Mouse (Mus musculus) urinary bladder, postnatal 25 days (tissue): ENCODE results near the gene Ephb1.

ENCODE experiments used
- DNase-seq: peaks from one replicate; pipeline ENCODE4 v3.0.0; 2022; ENCODE audit warnings: low spot score

Gene Ephb1

DNA sequence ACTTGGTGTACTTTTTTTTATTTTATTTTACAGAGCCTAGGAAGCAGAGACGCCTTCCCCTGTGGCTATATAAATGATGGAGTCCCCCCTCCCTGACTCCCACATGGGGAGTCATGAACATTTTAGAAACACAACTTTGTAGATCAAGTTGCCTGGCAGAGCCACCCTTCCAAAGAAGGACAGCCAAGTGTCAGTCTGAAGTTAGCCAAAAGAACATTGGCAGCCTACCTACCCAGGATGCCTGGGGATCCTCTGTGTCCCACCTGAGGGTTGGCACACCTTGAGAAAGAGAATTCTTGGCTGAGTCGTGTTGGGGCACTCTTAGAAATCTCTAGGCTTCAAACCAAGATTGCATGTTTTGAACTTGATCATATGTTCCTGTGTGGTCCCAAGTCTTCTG lies 360.4 kb downstream of the Ephb1 start:
- DNase-seq = no peak

DNA sequence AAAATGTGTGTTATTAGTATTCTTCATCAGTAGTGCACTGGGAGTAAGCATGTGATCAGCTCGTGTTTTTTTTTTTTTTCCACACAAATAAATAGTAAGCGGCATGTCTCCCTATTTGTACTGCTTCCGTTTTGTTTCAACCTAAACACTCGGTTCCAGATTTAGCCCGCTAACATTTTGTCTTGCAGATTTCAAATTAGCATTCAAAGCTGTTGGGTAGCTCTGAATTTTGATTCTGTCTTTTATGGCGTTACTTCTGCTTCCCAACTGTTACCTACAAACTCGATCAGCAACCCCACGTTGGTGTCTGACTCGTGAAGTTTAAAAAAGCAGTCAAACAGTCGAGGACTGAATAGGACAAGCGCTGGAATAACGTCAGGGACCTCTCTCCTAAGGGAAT lies 363.7 kb downstream of the Ephb1 start:
- no peak for DNase-seq

DNA sequence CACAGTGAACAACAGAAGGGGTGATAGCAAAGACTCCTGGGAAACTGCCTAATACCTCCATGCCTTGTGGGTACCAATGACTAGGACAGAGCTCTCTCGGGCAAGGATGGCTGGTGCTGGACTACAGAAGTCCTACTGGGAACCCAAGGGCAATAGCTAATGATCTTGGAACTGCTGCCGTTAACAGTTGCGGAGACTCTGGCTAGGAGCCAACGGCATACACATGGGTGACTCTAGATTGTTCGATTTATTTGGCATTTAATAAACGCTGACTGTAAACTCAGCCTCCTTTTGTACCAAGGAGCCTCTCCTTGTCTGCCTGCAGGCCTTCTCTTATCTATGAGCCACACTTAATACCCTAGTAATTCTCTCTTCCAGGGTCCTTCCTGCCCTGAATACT lies 364.5 kb downstream of the Ephb1 start:
- no peak for DNase-seq

DNA sequence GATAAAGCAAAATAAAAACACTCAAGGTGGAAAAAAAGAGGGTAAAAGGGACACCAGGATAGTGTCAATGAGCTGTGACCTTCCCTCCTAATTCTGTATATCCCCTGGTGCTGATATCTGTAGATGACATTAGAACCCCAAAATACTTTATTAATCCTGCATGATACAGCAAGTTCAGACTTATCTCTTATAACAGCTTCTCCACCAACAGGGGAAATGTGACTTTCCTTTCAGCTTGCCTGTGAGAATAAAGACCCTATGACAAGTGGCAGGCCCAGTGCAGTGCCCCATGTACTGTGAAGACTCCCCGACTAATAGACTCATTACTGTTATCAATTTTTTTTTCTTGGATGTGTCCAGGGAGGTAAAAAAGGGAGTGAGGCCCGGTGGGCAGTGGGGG lies 367.6 kb downstream of the Ephb1 start:
- no peak for DNase-seq

DNA sequence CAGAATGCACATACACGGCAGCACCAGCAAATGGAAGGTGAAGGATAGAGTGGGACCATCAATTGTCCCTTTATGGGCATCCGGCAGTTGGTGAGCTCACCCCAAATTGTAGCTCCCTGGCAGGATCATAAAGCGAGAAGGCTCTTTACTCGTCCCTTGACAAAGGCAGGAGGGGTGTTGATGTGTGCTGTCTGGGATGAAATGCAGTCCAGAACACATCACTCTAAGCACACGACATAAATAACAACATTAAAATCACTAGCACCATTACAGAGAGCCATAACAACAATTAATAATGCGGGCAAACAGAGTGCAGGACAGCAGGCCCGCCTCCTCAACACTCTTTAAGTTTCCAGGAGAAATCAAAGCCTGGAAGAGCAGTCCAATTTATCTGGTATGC lies 372.1 kb downstream of the Ephb1 start:
- no peak for DNase-seq

DNA sequence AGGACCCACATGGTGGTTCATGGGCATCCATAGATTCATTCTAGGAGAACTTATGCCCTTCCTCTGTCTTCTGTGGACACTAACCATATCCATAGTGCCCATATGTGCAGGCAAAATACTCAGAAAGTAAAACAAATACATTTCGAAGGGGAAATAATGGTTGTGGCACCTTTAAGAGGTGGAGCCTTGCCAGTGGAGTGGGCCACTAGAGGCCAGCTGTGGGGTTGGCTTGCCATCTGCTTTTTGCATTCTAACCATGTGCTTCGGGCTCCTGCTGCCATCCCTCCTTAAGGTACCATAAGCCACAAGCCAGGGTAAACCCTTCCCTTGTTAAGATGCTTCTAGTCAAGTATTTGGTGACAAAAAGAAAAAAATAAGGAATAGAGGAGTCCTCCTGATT lies 373.3 kb downstream of the Ephb1 start:
- DNase-seq = no peak

DNA sequence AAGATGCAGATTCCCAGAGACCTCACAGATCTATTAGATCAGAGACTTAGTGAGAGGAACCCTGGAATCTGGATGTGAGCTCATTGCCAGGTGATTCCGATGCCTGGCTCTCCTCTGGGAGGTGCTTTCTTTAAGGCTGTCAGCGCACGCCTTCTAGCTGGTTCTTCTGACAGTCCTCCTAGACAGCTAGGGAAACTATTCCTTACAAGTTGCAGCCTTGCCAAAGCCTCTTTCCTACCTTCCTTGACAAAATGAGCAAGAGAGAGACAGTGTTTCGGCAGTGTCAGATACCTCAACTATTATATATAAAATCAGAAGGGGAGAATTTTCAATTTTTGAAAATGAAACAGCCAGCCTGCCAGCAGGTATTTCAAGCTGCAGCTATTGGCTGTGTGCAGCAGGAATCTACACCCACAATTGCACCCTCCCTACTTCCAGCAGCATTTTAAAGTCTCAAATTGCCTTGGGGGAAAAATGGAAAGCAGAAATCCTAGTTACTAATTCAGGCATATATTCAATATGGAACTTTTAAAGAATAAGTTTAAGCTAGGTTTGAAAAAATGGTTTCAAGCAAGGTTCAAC lies 377.5 kb downstream of the Ephb1 start:
- no peak for DNase-seq

DNA sequence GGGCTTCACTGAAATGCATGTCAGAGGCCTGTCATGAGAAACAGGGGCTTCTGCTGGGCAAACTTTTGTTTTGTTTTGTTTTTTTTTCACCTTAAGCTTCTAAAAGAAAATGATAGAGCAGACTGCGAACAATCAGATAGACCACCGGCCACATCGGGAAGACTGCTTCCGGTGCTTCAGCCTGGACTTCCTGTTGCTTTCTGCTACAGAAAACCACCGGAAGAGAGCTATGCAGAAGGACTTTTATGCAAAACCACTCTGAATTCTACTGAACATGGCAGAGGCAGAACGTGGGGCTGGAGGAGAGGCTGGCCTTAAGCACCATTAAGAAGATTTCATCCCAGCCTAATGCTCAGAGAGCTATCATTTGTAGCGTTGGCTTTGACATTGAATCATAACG lies 382.2 kb downstream of the Ephb1 start:
- no peak for DNase-seq

DNA sequence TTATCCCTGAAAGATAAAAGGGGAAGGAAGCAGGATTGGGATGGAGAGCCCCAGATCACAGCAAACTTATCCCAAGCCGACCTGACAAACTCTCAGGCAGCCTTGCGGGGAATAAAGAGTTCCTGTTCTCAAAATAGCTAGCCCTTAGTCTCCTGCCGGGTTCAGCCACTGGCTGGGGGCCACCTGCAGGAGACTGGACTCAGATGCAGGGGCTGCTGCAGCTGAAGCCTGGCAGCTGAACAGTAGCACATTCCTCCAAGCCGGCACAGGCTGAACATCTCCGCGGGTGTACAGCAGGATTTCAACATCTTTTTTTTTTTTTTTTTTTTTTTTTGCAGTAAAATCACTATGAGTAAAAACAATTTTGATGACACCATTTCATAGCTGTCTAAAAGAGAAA lies 382.7 kb downstream of the Ephb1 start:
- DNase-seq = no peak

DNA sequence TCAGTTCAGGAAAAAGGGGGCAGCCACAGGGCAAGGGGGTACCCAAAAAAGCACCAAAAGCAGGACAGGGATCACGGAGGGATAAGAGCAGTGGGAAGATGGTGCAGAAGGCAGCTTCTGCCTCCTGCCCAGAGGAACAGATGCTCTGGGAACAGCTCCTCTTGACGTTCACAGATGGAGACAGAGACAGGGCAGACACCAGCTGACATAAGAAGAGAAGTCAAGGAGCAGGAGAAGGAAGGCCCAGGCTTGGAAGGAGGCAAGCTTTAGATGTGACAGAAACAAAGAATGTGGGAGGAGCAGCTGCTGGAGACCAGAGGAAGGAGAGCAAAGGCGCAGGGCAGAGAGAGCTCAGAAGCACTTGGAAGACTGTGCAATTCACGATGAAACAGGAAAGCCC lies 398.3 kb downstream of the Ephb1 start:
- no peak for DNase-seq

DNA sequence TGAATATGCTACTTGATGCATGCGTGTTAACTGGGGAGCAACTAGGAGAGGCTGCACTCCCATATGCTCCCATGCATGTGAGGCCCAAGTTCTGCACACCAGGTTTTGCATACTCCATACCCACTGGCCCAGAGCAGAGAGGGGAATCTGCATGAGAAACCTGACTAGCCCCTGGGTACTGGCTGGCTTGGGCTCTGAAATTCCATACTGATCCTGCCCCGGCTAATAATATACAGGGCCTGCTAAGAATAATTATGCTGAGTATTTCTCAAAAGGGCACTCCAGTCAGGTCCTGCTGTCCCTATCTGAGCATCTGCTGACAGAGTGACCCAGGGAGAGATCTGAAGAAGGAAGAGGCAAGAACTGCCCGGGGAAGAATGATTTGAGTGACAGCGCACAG lies 400.0 kb downstream of the Ephb1 start:
- DNase-seq = no peak

DNA sequence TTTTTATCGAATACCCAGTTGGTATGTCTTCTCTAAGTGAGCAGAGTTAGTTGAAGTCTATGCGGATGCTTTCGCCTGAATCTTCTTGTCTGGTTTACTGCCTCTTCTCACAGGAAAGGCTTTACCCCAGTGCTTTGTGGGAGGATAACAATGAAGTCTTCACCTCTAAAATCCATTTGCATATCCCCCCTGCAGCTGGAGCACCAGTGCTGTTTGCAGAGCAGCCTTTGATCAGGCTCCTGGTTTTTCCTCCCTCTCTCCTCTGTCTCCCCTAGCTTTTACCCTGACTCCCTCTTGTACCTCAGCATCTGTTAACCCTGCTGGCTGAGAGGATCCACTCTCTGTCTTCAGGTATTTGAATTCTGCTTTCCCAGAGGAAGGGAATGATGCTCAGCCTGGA lies 404.4 kb downstream of the Ephb1 start:
- no peak for DNase-seq

DNA sequence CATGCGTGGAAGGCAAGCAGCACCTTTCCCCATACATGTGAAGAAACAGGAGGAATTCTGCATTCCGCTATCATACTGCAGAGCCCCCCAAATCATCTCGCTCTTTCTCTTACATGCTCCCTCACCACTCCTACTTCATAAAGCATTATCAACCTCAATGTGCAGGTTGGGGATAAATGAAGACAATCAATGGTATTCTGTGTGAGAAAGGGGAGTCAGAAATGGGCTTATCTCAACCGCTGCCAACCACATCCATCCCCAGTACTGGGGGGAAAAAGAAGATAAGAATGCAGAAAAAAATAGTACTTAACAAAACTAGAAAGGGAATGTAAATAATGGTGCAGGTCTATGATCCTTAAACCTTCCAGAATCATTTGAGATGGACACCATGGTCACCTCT lies 408.7 kb downstream of the Ephb1 start:
- no peak for DNase-seq

DNA sequence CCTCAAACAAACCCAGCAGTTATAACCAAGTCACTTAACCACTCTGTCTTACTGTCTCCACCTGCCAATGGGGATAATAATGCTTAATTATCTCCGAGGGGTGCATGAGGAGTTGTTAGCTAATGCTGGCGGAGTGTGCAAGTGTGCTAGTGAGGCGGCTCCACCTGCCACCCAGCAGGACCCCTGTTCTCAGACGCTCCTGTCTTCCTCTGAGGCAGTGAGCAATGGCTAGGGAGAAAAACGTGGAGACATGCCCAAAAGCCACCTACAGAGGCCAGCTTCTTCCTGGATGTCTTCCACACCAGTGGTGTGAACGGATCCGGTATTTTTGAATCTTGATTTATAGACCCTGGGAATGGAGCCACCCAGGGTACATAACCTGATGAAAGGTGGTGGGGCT lies 409.2 kb downstream of the Ephb1 start:
- no peak for DNase-seq

DNA sequence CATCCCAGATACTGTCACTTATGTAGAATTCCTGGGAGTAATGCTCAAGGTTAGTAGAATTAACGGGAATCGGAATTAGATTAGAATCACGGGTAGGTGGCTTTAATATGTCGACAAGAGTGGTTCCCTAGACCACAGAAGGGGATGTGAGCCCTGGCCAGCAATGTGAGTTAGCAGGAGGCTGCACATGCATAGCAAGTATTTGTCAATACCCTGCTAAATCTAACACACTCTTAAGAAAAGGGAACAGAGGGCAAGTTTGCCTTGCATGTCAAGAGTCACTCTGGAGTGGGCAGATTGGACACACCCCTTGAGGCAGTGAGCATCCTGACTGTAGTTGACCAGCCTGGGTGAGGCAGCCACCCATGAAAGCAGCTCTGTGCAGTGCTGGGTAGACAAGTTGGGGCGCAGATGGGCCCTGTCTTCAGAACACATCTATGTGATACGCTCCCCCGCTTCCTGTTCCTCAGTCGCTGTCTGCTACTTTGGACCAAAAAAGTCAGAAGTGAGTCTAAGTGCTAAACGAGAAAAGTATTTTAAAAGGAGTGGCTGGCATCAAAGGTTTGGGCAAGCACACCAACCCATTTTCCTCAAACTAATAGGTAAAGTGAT lies 412.3 kb downstream of the Ephb1 start:
- no peak for DNase-seq

DNA sequence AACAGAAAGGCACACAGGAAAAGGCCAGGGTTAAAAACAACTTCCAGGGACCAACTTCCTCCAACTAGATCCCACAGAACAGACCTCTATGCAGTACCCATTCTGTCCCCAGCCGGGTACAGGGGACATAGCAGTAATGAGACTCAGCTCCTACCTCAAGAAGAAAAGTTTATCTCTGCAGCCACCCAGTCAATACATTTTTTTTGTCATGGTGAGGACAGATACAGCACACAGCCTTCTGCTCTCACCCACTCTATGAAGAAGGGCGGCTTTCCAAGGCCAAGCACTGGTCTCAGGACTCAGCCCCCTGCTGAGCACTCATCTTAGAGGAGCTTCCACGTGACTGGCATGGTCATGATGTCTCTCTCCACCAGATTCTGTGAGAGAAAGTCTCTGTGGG lies 414.3 kb downstream of the Ephb1 start:
- no peak for DNase-seq

DNA sequence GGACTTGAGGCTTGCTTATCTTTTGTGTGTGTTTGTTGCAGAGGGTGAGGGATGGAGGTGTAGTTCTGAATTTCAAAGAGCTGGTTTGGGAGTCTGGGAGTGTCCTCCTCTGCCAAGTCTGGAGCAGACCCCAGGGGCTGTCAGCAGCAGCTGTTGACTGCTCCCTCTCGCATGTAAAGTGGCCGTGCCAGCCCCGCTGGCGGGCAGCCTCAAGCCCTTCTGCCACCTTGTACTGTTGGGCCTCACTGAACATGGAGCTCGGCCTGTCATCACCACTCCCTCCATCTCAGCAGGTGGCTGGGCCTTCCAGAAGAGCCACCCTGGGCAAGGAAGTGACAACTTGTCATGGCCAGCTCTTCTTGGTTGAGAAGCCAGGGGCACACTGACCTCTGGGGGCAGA lies 415.5 kb downstream of the Ephb1 start:
- DNase-seq = no peak

DNA sequence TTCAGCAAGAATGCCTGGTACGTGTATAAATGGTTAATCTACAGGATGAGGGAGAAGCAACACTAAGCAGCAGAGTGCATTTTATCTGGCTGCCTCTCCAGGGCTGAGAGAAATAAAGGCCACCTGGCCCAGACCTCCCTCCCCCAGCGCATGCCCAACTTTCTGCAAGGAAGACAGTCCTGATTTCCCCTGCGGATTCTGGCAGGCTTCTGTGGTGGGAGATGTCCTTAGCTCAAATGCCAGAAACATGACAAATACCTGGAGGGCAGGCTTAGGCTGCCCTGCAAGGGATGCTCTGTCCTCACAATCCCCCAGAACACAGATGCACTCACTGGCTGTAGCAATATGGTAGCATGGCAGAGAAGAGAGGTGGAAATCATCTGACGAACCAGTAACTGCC lies 416.4 kb downstream of the Ephb1 start:
- no peak for DNase-seq

DNA sequence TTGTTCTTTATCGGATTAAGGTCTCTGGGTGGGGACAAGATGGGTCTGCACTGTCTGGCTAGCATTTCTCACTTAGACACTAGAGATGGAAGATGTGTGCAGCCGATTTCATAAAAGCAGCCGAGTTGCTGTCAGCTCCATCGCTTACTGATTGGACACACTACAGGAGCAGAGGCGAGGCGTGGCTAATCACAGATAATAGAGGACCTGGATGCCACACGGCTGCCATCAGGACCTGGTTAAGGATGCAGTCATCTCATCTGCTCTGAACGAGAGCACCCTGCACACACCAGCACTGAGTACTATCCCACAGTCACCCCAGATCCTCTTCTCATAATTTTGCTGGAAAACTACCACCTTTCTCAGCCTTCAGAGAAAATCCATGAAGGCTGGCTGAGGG lies 419.6 kb downstream of the Ephb1 start:
- no peak for DNase-seq

DNA sequence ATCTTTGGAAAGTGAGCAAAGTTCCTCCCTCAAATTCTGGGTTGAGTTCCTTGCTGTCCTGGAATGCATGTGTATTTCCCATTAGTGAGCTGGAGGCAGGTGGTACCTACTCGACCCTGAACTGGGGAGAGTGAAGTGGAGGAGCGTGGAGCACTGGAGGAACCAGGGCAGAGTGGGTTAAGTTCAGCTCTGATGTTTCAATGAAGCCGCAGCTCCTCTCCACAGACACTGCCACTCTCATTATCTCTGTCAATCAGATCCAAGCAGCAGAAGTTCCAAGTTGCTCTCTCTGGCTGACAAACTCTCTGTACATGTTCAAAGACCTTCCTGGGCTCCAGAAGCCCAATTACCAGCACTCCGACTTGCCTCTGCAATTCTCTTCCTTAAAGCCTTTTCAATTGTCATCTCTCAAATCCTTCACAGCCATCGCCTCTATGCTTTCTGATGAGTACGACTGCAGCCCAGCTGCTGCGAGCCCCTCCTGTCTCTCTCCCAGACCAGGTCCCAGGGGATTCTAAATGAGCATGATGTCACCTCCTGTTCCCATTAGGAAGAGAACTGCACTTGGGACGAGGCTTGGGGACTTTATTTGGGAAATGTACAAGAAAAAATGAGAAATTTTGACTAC lies 420.4 kb downstream of the Ephb1 start:
- no peak for DNase-seq

DNA sequence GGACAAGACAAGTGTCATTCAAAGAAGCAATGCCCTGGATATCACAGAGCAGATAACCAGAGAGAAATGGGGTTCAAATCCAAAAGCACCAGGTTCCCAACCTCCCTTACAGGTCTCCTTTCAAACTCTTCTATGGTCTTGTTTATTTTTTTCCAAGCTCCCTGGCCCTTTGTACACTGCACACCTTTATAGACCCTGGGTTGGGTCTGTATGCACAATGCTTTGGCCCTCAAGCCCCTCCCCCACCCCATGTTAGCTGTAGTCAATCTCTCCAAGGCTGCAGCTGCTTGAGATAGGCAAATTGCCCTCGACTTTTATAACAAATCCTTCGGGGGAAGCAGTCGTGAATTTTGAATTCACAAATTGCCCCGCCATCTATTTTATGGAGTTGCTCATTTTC lies 429.7 kb downstream of the Ephb1 start:
- DNase-seq = no peak

DNA sequence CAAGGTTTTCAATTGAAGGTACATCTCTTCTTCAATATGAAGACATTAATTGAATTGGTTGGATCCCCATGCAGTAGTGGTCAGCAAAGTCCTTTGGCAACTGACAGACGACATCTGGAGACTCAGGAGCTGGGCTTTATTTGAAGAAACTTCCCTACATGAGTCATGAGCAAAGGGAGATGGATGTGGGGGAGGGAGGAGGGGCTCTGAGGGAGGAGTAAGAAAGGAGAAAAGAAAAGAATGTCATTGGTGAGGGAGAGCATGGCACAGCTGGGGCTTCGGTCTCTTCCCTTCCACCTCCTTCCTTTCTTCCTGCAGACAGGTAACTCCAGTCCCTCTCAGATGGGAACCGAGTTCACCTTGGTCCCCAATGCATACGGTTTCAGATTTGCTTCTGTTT lies 431.6 kb downstream of the Ephb1 start:
- DNase-seq = no peak

DNA sequence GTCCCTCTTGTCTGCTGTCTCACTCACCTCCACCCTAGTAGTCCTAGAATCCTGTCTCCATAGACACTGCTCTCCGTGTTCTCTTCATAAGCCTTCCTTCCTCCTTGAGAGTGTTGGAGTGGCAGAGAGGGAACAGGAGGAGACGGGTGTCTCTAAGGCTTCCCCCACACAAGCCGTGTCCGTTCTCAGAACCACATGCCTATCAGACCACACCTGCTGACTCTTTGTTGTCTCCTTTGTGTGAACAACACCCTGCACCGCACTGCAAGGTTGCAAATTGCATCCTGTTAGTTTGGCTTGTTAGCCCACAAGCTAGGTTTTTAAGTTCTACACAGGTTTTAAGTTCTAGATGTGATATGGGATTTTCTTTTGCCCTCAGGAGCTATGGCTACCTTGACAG lies 435.2 kb downstream of the Ephb1 start:
- no peak for DNase-seq

DNA sequence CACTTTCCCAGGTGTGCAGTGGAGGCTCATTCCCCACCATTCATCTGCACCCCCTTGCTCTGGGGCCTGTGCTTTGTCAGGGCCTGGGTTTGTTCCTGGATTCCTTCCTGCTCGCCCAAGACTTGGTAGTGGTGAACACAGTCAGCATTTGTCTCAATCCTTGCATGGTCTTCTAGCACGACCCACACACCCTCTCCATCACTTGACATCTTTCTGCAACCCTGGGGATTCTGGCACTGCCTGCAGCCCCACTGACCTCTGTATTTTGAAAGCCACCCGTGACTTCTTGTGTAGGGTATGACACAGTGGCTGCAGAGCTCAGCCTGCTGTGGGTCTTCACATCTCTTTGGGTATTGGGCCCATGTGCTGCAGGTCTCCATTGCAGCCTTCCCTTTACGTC lies 435.7 kb downstream of the Ephb1 start:
- no peak for DNase-seq
